Mouse (Mus musculus): Measurements from ENCODE around the gene Ube2dnl2. TPM values are rescaled to one million over a fixed set of nuclear protein-coding genes. Genes with fewer than 3 reads are reported as not detected.

Ube2dnl2 gene
- not detected for polyA plus RNA-seq (2014; fragmentation: Illumina TruSeq; extraction: RNeasy Lipid Tissue Mini Kit (QIAGEN cat#74804); ENCODE audit: low read depth, low replicate concordance)

DNA sequence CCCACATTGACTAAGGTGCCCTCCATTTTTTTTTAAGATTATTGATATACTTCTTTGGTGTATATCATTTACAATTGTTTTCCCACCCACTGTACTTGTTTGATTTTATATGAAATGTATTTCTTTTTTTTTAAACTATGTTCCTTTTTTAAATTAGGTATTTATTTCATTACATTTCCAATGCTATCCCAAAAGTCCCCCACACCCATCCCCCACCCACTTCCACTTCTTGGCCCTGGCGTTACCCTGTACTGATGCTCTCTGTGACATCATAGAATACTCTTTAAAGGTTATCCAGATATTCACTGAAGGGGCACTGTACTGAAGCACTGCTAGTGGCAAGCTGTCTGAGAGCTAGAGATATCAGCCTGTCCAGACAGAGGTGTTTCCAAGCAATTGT, at the start of gene Ube2dnl2:
Gene Ube2dnl2, plus strand, starts transcription at position 301 of the 400 bp plus-strand sequence.

GRCm38 (mm10) chrX:114904712-114905111, 2.7 kb upstream of the Ube2dnl2 start, which contains the start of gene Ube2dnl1:
TSS of gene Ube2dnl1 (plus strand) at chrX:114905012.

Other genes with a start within 250 kb of the Ube2dnl2 start
- not detected for gene Ube2dnl1, start 2.6 kb upstream of the Ube2dnl2 start, polyA plus RNA-seq (2014; fragmentation: Illumina TruSeq; extraction: RNeasy Lipid Tissue Mini Kit (QIAGEN cat#74804); ENCODE audit: low read depth, low replicate concordance)